Mouse (Mus musculus): ENCODE data around the gene Isyna1. TPM values are rescaled to one million over a fixed set of nuclear protein-coding genes. Genes with fewer than 3 reads are reported as not detected.

Isyna1 gene
- 101 to 107 TPM (median 103 TPM) in 4 replicates for total RNA-seq (2023)

DNA sequence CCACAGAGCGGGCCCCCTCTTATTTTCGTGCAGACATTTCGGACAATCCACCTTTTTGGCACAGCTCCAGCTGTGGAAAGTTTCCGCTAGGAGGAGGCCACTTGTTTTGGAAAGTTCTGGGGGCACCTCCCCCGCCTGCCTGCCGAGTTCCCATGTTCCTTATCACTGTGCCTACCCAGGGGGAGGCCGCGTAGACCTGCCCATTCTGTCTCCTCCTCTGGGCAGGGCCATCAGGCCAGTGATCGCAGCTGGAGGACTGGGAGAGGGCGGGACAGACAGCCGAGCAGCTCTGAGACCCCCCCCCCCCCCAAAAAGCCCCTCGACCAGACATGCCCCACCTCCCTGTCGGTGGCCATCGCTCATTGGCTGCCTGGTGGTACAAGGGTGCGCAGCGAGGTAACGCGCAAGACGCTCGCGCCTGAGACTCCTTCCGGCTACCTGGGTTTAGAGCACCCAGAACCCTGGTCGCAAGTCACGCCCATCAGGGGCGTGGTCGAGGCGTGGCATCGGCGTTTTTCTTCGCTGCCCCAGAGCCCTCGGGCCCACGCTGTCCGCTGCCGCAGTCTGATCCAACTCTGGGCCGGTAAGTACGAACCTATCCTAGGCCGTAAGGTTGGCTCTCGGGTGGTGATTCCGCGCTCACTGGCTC, at the start of gene Isyna1:
Gene Isyna1 (plus strand): TSS at position 413 of the 649 bp plus-strand sequence.

DNA sequence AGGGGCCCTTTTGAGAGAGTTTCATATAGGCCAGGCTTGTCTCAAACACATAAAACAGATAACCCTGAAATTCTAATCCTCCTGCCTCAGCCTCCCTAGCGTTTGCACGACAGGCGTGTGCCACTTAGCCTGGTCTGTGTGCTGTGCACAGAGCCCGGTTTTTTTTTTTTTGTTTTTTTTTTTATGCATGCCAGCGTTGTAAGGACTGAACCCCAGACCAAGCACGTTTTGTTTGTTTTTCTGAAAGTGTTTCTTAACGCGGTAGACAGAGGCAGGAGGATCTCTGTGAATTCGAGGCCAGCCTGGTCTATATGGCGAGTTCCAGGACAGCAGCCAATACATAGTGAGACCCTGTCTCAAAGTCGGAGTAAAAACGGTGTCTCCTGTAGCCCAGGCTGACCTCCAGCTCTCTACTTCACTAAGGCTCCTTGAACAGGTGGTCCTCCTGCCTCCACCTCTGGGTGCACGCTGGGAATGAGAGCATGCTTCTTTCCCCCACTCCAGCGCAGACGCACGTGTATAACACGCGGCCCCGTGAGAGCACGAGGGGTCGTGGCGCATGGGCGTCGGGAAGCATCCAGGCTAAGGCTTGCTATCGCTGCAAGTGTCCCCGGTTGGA, 14.7 kb downstream of the Isyna1 start, which contains the start of gene Ssbp4:
Gene Ssbp4 (minus strand): TSS at position 124 of the 619 bp plus-strand sequence.

DNA sequence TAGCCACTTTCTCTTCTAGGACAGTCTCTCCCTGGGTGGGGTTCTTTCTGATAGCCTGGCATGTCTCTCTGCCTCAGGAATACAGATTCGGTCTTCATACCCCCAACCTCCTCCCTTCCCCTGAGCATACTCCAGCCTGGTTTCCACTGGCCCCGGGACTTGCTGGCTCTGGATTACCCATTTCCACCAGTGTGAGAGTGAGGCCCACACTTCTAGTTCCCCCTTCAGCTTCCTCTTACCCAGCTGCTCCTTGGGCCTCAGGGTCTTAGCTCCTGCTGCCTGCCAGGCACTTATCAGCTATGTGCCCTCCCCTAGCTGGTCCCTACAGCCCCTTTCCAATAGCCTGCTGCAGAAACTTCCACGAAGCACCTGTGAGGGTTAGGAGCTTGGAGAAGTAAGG, 21.7 kb downstream of the Isyna1 start, which contains the start of gene Lrrc25:
Gene Lrrc25 (plus strand): TSS at position 262 of the 400 bp plus-strand sequence.

DNA sequence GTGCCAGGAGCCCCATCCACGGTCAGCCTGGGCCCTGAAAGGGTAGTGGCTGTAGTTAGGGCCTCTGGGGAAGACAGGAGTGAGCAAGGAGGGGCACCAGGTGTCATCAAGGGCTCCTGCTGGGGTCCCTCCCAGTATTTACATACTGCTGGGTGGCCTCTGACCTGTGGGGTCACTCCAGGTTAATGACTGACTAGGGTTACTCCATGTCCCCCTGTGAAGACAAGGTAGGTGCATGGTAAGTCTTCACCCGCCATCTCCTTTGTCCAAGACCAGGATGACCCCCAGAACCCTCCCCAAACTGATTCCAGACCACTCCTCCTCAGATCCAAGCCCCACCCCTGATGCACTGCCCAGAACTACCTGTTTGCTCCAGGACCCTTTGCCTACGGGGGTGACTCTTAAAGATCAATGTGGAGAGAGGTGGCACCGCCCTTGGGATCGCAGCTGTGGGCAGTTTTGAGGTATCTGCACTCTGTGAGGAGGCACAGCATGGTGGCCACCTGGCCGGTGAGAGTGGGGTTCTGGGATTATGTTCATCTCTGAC, 38.2 kb downstream of the Isyna1 start, which contains the start of gene Gdf15:
Gene Gdf15 (minus strand): TSS at position 111 of the 547 bp plus-strand sequence.

Other genes with a start within 250 kb of the Isyna1 start
- 68.7 to 78.5 TPM (median 70.9 TPM) in 4 replicates for gene Upf1, start 241.1 kb upstream of the Isyna1 start, total RNA-seq (2023)
- gene Comp, start 220.8 kb upstream of the Isyna1 start, total RNA-seq (2023): 0.48 TPM in 1 of 4 replicates, not detected in the others
- 16.1 to 28.0 TPM (median 24.1 TPM) in 4 replicates for gene Crtc1, start 154.8 kb upstream of the Isyna1 start, total RNA-seq (2023)
- gene Klhl26, start 117.4 kb upstream of the Isyna1 start, total RNA-seq (2023): 8.4 to 10.1 TPM (median 8.6 TPM) in 4 replicates
- not detected in 4 replicates for gene Tmem59l, start 107.0 kb upstream of the Isyna1 start, total RNA-seq (2023)
- 1.2 to 2.5 TPM (median 2.0 TPM) in 3 of 4 replicates, not detected in the other for gene Crlf1, start 101.2 kb upstream of the Isyna1 start, total RNA-seq (2023)
- gene Rex1bd, start 87.6 kb upstream of the Isyna1 start, total RNA-seq (2023): 33.3 to 46.0 TPM (median 38.6 TPM) in 4 replicates
- gene Uba52, start 83.6 kb upstream of the Isyna1 start, total RNA-seq (2023): 2,835 to 2,861 TPM (median 2,853 TPM) in 4 replicates
- gene Fkbp8, start 66.6 kb upstream of the Isyna1 start, total RNA-seq (2023): 231 to 253 TPM (median 245 TPM) in 4 replicates
- gene Kxd1, start 66.4 kb upstream of the Isyna1 start, total RNA-seq (2023): 53.7 to 70.3 TPM (median 60.4 TPM) in 4 replicates
- 26.1 to 31.6 TPM (median 29.4 TPM) in 4 replicates for gene Ell, start 54.9 kb upstream of the Isyna1 start, total RNA-seq (2023)
- gene Ssbp4, start 14.5 kb downstream of the Isyna1 start, total RNA-seq (2023): 64.4 to 94.1 TPM (median 74.8 TPM) in 4 replicates
- gene Lrrc25, start 21.8 kb downstream of the Isyna1 start, total RNA-seq (2023): 5.1 to 10.7 TPM (median 6.9 TPM) in 4 replicates
- not detected in 4 replicates for gene Gdf15, start 38.1 kb downstream of the Isyna1 start, total RNA-seq (2023)
- 11.2 to 14.7 TPM (median 12.6 TPM) in 4 replicates for gene Pgpep1, start 66.0 kb downstream of the Isyna1 start, total RNA-seq (2023)
- gene Lsm4, start 78.9 kb downstream of the Isyna1 start, total RNA-seq (2023): 121 to 135 TPM (median 129 TPM) in 4 replicates
- 2,399 to 2,837 TPM (median 2,594 TPM) in 4 replicates for gene Jund, start 104.6 kb downstream of the Isyna1 start, total RNA-seq (2023)
- 49.7 to 55.4 TPM (median 53.1 TPM) in 4 replicates for gene Iqcn, start 109.1 kb downstream of the Isyna1 start, total RNA-seq (2023)
- gene Gm3336, start 124.2 kb downstream of the Isyna1 start, total RNA-seq (2023): 0.69 to 1.2 TPM in 2 of 4 replicates, not detected in the others
- gene Pde4c, start 129.3 kb downstream of the Isyna1 start, total RNA-seq (2023): 1.8 to 3.5 TPM (median 2.8 TPM) in 4 replicates
- gene Rab3a, start 160.3 kb downstream of the Isyna1 start, total RNA-seq (2023): 8.0 to 10.4 TPM (median 9.2 TPM) in 4 replicates
- 24.6 to 27.8 TPM (median 26.5 TPM) in 4 replicates for gene Mpv17l2, start 166.6 kb downstream of the Isyna1 start, total RNA-seq (2023)
- 23.5 to 27.1 TPM (median 25.3 TPM) in 4 replicates for gene Pik3r2, start 182.3 kb downstream of the Isyna1 start, total RNA-seq (2023)
- 209 to 221 TPM (median 216 TPM) in 4 replicates for gene Mast3, start 210.7 kb downstream of the Isyna1 start, total RNA-seq (2023)
- 0.92 to 2.6 TPM (median 1.1 TPM) in 4 replicates for gene Il12rb1, start 214.1 kb downstream of the Isyna1 start, total RNA-seq (2023)
- 21.4 to 33.4 TPM (median 25.9 TPM) in 4 replicates for gene Arrdc2, start 245.3 kb downstream of the Isyna1 start, total RNA-seq (2023)